Mouse (Mus musculus): ENCODE measurements at regions not wholly inside any gene's neighbourhood (a gene's known extent, or its start where the extent isn't known, plus 50 kb on each side); places are given as distances from the start of the nearest gene placed in this dataset.

DNA sequence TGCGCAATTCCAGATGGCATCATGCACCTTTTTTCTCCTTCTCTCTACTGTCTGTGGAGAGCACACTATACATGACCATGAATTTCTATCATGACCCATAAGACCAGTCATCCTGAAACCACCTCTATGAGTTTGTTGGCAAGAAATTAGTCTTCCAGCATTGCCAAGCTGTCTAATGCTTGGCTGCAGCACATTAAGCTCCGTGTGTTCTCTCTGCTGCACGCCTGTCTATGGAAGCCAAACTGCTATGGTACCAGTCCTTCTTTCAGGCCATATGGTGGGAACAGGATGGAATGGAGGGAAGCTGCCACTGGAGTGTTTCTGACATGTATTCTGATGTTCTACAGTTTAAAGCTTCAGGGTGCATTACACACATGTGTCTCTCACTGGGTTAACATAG, 121.0 kb upstream of the Cblb start:
- DNase-seq (ENCODE audit: low spot score in 2 of 2): no peak

DNA sequence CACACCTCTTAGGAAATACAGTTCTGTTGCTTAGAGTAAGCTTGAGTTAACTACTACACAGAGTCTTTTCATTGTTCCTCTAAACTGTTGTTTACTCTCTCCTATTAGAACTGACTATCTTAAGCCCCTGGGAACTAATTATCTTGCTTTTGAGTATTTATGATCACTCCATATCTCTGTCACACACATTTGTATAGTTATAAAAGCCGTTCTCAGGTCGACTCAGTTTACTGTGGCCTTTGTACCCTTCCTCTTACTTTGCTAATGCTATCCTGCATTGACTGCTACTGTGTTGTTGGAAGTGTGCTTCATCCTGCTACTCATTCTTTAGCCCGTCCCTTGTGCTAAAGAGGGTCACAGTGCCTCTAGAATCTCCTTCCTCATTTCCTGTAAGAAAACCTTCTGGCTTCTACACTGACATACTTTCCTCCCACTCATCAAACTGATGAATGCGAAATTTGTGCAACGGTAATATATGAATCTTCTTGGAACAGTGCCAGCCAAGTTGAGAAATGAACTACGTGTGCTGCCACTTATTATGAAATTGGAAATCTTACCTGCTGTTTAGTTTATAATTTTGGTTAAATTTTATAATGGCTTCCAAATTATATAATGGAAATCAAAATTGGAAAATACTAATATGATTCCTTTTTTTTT, 119.8 kb upstream of the Cblb start:
- DNase-seq (ENCODE audit: low spot score in 2 of 2): no peak

DNA sequence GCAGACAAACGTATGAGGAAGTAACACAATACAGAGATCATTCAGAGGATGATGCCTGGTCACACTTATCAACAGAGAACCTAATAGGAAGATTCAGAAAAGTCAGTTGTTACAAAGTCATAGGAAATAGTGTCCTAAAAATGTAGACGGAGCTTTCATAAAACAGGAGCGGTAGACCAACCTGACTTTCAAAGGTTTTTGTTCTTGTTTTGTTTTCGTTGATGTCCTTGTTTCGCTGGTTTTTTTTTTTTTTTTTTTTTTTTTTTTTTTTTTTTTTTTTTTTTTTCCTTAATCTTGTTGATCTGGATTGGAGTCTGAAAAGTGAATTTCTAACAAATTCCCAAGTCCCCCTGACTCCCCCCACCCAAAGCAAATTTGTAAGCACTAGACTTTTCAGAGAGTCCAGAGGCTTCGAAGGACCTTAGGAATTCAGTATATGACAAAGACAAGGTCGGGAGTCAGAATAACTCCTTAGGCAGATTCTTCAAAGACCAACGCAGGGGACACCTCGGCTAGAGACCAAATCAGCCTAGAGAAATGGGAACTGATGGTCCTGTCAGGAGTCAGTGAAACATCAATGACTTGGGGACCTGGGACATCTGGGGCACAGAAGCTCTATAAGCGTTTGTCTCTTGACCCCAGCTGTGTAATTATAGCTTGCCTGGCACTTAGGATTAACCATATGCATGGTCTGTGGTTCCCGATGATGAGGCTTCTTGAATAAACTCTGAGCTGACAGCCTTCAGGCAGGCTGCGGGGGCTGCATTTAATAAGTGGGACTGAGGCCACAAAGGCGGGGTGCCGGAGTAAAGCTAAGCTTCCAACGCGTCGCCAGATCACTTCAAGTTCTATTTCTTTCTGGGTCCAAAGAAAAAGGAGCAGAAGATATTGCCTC, 115.7 kb upstream of the Cblb start:
- DNase-seq (ENCODE audit: low spot score in 2 of 2): no peak

DNA sequence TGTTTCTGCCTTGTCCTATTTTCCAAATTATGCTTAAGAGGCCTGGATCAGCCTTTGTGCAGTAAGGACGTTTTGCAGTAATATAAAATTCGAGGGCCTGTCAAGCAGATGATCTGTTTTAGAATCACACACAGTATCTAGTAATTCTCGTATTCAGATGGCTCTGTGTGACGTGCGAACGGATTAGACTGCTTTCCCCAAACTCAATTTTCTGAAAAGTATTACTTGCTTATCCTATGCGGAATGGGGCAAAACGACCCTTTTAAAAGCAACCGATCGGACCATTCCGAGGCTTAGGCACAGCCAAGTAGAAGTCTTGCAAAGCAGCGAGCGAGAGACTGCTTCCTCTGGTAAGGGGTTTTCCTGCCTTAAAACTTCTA, 115.1 kb upstream of the Cblb start:
- DNase-seq (ENCODE audit: low spot score in 2 of 2): no peak

DNA sequence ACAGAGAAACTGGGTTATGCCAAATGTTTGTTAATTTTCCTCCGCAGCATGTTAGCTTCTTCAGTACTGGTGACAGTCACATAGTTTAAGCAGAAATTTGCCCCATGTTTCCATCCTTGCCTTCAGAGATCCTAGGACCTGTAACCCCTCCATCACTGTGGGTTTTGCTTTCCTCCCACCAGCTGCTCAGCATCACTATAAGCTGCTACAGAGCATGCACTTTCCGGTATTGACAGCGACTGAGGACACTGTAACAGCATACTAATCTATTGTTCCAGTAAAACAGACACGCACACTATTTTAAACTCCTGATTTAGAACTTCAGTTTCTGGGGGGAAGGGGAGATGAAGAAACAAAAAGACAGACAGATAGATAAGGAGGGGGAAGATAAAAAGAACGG, 114.7 kb upstream of the Cblb start:
- no peak for DNase-seq (ENCODE audit: low spot score in 2 of 2)

DNA sequence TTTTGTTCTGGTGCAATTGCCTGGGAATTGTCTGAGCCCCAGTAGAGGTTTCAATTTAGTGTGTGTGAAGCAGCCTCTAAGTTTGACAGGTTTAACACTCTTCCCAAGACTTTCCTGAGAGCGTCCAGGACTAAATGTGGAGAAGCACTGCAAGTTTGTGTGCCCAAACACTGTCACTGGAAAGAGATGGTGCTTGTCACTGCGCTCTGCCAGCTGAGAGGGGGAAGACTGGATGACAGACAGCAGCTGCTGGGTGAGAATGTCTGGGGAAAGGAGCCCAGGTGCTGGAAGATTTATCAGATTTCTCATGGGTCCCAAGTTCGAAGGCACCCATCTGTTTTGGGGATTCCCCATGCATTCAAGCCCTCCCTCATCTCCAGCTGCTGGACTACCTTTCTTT, 114.2 kb upstream of the Cblb start:
- no peak for DNase-seq (ENCODE audit: low spot score in 2 of 2)

DNA sequence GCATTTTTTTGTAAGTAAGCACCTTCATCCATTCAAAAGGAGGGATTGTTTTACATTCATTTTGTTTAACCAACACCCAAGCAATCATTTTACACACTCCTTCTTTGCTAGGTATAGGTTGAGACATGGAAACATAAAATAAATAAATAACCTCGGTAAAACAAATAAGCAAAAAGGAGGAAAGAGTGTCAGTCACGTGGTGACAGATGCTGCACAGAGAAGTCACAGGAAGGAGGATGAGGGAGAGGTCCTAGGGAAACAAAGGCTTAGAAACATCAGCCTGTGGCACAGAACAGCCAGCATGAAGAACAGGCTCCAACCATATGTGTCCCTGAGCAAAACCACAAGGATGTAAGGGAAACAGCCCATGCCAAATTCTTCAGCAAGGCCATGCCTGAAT, 113.5 kb upstream of the Cblb start:
- DNase-seq (ENCODE audit: low spot score in 2 of 2): no peak

DNA sequence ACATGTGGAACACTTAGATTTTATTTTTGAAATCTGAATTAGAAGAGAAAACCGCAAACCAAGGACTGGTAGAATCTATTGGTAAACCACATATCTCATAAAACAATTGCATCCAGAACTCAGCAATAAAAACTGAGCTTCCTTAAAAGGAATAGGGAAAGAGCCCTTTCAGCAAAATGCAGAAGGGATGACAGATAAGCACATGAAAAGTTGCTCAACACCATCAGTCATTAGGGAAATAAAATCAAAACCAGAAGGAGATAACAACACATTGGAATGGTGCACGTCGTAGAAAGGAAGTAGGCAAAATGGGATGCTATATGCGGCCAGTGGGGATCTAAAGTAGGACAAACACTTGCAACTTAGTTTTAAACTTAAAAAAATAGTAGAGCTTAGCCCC, 110.0 kb upstream of the Cblb start:
- DNase-seq (ENCODE audit: low spot score in 2 of 2): no peak

DNA sequence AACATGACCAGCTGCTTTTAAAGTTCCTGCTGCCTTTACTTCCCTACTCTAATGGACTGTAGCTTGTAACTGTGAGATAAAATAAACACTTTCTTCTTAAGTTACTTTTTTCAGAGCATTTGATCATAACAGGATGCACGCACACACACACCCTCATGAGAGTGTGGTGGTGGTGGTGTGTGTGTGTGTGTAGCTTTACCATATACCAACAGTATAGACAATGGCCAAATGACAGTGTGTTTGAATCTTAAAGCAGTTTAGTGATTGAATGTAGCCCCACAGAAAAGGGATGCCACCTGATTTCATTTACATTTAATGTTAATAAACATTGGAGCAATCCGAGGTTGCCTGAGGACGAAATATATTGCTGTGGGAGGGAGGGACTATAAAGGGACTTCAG, 108.4 kb upstream of the Cblb start:
- no peak for DNase-seq (ENCODE audit: low spot score in 2 of 2)

DNA sequence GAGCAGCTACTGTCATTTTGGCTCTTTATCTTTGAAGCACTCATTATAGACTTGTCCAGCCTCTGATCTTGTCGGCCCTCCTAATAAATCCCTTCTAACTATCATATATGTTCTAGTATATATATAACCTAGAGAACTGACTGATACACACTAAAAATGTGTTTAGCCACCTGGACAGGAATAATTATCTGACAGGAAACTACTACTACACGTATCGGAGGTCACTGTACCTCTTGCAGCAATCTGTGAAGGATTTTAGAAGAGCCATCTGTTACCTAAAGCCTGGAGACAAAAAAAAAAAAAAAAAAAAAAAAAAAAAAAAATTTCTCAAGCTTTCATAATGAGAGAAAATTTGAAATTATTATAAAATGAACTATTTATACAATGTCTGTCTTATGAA, 105.4 kb upstream of the Cblb start:
- no peak for DNase-seq (ENCODE audit: low spot score in 2 of 2)

DNA sequence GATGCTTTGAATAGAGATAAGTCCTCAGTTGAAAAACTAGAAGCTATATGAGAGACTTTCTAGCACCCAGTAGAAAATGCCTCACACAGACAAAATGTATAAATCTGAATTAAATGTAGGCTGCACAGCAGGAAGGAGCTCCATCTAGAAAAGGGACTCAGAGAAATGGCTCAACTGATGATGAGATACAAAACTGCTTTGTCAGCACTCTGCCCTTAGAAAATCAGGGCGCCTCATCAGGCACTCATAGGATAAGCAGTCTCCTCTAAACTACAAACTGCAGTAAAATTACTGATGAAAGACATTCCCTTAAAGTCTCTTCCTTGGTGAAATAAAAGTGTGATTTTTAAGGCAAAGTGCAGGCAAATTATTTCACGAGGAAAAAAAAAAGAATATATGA, 97.9 kb upstream of the Cblb start:
- DNase-seq (ENCODE audit: low spot score in 2 of 2): no peak

DNA sequence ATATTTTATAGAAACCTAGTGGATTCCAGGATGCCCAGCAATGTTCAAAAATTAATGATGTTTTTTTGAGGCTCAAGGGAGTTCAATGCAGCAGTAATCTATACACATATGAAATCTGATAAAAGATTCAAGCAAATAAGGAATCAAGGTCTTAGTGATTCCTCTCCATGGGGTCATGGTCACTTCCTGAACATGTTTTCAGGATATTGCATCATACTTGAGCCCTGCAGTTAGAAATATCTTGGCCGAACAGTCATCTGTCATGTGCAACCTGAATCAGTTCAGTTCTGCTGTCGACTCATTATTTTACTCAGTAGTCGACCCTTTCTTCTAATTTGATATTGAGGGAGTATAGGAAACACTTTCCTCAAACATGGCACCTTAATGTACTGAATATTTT, 97.1 kb upstream of the Cblb start:
- DNase-seq (ENCODE audit: low spot score in 2 of 2): no peak

DNA sequence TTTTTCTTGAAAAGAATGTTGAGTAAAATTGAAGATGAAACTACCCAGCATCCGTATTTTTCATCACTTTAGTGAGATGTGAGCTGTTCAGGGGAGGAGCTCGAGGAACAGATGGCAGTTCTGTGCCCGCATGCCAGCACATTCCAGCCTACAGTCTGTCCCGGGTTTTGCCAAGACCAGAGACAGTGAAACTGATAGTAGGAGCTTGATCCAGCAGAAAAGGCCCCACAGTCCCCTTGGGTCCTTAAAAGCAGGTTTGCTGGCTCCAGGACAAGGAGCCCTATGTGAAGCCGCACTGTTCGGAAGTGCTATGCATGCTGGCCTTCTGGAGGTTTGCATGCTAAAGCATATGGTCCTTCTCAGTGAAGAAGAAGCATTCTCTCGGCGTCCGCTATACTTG, 93.7 kb upstream of the Cblb start:
- peak; percentile 25 to 40 for DNase-seq (ENCODE audit: low spot score in 2 of 2)

DNA sequence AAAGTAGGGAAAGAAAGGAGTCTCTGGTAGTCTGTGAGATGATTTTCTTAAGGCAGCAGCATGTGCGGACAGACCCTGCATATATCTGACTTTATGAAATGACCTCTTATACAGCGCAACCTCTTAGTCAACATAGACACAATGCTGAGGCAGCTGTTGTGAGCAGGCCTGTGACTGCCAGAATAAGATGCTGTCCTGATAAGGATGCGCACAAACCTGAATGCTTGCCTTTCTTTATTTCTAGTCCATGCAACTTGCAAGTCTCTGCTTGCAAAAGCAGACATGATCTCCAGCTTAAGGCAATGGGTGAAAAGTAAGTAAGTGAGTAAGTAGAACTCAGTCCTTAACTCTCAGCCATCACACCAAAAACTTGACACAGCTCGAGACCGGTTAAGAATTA, 92.0 kb upstream of the Cblb start:
- DNase-seq (ENCODE audit: low spot score in 2 of 2): no peak

DNA sequence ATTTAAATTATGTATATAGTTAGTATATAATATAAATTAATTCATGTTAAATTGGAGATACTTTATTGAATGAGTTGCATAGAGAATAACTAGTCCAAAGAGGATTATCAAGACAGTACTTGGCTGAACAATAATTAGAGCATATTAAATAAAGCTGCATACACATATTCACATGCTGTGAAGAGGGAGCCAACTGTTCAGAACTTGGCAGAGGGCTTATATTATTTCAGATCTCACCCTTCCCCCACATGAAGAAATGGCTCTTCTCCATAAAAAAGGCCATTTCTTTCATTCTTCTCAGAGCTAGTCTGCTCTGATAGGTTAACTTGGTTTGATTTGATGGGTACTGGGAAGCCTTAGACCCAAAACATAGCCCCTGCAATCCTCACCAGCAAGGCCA, 90.5 kb upstream of the Cblb start:
- DNase-seq (ENCODE audit: low spot score in 2 of 2): no peak

DNA sequence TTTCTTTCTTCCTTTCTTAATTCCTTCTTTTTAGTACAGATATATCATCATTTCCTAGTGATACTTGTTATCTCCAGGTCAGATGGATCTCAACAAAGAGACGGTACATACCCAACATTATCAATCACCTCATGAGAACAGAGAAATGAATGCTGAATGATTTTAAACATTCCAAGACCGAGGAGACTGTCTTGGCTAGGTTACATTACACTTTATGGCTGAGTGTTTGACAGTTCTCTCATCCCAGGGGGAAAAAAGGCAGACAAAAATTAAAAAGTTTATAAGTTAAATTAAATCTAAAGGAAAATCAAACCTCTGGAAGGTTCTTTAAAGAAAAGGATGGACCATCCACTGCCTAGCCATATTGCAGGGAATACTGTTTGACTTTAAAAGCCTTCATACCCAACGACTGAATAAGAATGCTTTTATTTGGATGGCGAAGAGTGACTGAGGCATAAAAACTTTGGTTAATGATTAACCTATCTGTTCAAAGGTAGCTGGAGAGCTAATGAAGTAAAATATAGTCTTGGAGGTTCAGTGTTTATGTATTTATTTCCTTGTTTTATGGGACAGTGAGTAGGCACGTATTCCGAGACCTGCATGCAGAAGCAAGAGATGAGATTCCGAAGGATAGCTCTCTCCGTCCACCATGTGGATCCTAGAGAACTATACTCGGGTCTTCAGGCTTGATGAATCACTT, 88.4 kb upstream of the Cblb start:
- DNase-seq (ENCODE audit: low spot score in 2 of 2): no peak

DNA sequence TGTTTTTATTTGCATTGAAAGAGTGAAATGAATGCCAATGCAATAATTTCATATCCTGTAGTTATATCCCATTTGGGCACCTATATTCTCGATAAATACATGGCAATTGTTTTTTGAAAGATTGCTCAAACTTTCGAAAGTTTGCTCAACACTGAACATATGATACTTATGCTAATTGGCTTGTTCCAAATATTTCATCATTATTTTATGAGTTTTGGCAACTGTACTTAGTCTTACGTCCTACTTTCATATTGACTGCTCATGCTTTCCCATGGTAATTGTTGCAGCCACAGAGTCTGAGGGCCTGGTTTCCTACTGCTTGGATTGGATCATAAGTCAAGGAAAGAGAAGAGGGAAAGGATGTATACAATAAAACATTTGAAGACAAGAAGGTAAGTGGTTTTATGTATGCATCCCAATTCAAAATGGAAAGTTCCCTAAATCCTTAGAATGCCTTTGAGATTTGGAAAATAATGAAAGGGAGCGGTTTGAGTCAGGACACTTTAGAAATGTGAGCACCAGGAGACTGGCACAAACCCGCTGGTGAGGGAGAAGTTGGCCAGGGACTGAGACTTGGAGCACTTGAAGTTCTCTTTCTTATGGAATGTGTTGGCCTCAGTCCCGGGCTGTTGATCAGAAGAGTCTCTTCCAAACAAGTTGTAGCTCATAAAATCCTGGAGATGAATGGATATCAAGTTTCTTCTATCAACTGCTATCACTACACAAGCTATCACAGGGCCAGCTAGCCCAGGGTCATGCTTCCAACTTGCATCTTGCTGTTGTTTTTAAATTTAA, 63.8 kb upstream of the Cblb start:
- no peak for DNase-seq (ENCODE audit: low spot score in 2 of 2)

Data from right cerebral cortex, postnatal 36 days (tissue).